Mouse (Mus musculus) embryonic stem cell, embryonic (primary cell): ENCODE measurements around the gene Acadl.

Source experiments
- CTCF ChIA-PET, 4 experiments: fragments of 300-600 bp in 2 of 4; fragments of 350-600 bp in 2 of 4; sonication (Branson Sonifier 250); formaldehyde crosslinking; loops; one replicate each; lab custom pipeline; 2022; ENCODE audit warnings: inconsistent platforms in 2 of 4; lab: Charles Lee
- POLR2A ChIA-PET, 4 experiments: fragments of 300-600 bp in 2 of 4; fragments of 350-600 bp in 2 of 4; sonication (Branson Sonifier 250); formaldehyde crosslinking; loops; one replicate each; lab custom pipeline; 2022; ENCODE audit warnings: antibody characterized with exemption in 4 of 4, inconsistent platforms in 1 of 4; lab: Charles Lee

The Acadl gene

DNA sequence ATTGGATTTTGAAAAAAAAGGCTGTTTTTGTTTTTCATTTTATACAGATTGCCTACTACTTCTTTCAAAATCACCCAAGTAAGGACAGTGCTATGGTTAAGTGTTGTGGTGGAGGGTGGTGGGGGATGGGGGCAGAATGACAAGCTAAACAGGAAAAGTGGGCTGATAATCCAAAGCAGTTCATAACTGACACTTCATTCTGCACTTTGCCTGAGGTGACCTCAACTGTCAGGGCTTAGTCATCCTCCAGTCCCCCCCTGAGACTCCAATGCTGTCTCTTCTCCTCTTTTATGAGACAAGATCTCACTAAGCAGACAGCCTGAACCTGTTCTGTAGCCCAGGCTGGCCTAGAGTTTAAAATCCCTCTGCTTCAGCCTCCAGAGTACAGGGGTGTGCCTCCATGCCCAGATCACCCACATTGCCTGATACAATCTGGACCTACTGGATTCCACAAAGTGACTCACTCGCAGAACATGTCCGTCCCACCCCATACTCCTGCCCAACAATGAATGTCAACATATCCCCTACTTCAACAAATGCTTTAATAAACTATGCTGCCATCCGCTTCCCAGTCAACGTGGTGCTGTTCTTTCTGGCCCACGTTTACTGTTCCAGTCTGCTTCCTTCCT is 17.3 kb downstream of the Acadl start:
- POLR2A ChIA-PET, result interaction anchor here in 2 of 4 experiments (0.6 to 1.0 kb wide), 3 partner anchors 15 to 57 kb away, joined by 3 read pairs; partner anchors contain the start of gene Kansl1l (in 1 of the 2)
- CTCF ChIA-PET, result interaction anchor here in 2 of 4 experiments (0.6 to 1.6 kb wide), 2 partner anchors 147 to 291 kb away, joined by 3 to 5 read pairs; no protein-coding TSS in a partner anchor

DNA sequence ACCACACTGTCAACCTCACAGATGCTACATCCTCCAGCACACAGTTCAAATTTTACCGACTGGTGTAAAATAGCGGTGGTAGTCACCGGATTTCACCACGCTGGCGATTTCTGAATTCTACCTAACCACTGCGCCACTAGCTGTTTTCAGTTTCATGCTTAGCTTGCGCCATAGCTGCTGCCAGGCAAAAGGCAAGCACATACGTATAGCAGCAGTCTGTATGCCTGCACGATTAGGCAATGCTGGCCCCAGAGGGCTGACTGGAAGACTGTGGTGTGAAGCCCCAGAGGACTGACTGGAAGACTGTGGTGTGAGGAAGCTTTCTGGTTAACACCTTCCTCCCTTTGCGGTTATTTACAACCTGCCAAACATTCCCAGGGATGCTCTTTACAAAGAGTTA is 21.1 kb downstream of the Acadl start:
- POLR2A ChIA-PET, result interaction anchor here in 1 of 4 experiments (1.5 to 1.6 kb wide), 2 partner anchors 26 to 148 kb away, joined by 3 to 5 read pairs; no protein-coding TSS in a partner anchor
- CTCF ChIA-PET, result no interaction called here

DNA sequence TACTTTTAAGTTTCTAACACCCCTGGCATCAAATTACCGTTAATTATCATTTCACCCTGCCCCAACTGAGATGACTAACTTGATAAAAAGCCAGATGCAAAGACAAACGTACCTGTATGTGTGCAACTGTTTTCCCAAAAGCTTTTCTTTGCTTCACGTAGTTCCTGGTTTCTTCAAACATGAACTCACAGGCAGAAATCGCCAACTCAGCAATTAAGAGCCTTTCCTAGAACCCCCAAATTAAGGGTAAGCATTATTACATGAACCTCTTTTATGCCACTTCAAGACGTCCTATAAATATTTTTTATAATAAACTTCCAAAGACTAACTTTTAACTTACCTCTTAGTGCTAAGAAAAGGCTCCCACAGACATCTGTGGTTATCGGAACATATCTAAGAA is 21.6 kb downstream of the Acadl start:
- ChIA-PET POLR2A (interaction anchor here in 2 of 4 experiments (0.6 to 1.5 kb wide), 2 partner anchors 147 to 299 kb away, joined by 3 to 5 read pairs; no protein-coding TSS in a partner anchor), CTCF (no interaction called here)

DNA sequence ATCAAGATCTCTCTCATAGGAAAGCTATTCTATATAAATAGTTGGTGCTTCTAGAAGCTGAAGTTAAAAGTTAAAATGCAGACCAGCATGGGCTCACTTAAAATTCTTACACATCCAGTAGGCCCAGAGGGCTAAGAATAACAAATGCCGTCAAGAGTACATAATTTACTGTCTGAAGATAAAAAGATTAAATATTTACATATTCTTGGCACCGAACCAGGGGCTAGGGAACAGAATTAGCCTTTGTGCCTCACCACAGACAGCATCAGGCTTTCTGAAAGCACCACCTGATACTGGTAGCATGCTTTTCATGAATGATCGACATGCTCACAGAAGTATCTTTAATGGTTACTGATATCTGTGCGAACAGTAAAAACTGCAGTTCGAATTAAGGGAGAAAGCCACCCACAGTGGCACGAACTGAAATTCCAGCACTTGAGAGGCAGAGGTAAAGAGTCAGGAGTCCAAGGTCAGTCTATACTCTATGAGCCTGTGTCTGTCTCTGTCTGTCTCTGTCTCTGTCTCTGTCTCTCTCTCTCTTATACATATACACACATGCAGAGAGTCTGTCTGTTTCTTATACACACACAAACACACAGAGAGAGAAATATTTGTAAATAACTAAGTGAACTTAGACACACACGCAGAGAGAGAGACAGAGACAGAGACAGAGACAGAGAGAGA is 23.2 kb downstream of the Acadl start:
- ChIA-PET POLR2A (no interaction called here), CTCF (no interaction called here)

DNA sequence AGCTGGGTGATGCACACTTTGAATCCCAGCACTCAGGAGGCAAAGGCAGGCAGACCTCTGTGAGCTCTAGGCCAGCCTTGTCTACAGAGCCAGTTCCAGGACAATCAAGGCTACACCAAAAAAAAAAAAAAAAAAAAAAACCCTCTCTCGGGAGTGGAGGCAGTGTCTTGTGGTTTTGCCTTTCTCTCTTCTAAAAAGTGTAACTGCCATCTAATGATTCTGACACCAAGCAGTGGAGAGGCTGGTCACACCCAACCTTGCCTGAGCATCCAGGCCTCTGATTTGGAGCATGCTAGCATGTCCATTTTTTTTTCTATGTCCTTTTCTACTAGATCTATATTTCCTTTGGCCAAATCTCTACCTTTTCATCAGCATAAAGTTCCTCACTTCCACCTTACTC is 23.9 kb downstream of the Acadl start:
- ChIA-PET CTCF (interaction anchor here (0.7 to 1.1 kb wide), 9 partner anchors 8 to 1177 kb away, joined by 3 to 19 read pairs (median 3); no protein-coding TSS in a partner anchor), POLR2A (interaction anchor here in 2 of 4 experiments (0.7 kb wide), 3 partner anchors 195 to 309 kb away, joined by 3 to 5 read pairs (median 3); no protein-coding TSS in a partner anchor)

DNA sequence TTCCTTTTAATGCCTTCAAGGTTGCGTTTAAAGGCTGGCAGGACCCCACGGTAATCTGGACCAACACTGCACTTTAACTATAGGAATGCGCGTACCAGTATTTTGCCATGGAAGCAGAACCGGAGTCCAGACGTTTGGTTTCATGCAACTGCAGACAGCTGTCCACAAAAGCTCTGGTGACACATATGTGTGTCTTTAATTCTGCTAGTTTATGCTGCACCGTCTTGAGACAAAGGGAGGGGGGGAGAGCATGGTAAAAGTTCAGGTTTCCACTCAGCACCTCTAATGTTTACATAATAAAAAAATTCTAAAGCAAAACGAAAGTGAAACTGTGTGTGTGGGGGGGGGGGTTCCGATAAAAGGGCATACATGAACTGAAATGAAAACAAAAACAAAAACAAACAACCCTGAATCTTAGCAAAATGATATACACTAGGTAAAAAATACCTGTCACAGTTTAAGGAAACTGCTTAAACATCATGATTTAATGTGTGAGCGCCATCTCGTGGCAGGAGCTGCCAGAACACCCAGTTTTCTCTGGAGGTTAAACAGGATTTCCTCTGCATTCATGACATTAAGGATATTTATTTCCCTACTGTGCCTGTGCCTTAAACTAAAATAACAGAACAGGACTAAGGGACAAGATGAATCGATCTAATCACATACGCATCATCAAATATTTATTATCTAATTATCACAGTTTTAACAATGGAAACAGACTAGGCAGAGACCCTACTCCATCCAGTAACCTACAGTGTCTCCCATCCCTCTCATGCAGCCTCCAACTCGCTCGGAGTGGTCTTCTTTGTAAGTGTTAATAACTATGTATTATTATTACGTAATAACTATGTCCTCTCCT is 24.7 kb downstream of the Acadl start:
- ChIA-PET CTCF (interaction anchor here (0.6 to 1.1 kb wide), 12 partner anchors 9 to 1177 kb away, joined by 3 to 19 read pairs (median 3); no protein-coding TSS in a partner anchor), POLR2A (interaction anchor here (0.6 to 0.7 kb wide), 5 partner anchors 30 to 310 kb away, joined by 3 to 5 read pairs (median 3); no protein-coding TSS in a partner anchor)

DNA sequence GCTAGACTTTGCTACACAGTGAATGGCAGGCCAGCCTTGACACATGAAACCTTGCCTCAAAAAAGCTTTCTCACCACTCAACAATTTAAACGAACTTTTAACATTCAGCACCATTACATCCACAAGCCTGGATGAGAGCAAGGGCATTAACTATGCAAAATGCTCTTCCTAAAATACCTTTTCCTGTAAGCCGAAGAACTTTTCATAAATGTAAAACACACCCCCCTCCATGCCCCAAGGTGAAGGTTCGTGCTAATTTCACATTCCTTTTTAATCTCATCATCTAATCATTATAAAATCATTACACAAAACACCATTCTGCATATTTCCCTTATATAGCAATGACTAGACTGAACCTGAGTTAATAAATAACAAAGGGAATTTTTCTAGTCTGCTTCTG is 25.9 kb downstream of the Acadl start:
- ChIA-PET POLR2A (no interaction called here), CTCF (no interaction called here)

DNA sequence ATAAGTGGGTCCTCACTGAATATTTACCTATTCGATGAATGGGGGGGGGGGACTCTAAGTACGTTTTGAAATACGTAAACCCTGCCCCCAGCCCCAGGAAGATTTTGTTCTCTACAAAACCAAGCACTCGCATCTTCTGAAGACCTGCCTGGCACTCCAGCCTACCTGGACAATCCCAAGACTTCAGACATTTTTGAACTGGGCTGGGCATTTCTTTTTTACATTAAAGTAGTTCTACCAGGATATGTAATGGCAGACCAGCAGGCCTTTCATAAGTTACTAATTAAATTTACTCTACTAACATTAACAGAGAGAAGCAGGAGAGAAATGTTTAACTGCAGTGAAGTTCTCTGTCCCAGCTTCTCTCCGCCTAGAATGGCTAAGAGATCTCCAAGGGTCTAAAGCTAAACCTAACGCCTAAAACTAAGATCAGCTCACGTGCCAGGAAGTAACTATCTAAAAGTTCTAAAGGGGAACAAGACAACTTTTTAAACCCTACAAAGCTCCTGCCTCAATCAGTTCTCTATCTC is 30.4 kb downstream of the Acadl start:
- ChIA-PET CTCF (no interaction called here), POLR2A (interaction anchor here in 3 of 4 experiments (0.6 to 4.6 kb wide), 7 partner anchors 11 to 129 kb away, joined by 3 to 29 read pairs (median 3); partner anchors contain the start of gene Kansl1l (in 3 of the 3))

DNA sequence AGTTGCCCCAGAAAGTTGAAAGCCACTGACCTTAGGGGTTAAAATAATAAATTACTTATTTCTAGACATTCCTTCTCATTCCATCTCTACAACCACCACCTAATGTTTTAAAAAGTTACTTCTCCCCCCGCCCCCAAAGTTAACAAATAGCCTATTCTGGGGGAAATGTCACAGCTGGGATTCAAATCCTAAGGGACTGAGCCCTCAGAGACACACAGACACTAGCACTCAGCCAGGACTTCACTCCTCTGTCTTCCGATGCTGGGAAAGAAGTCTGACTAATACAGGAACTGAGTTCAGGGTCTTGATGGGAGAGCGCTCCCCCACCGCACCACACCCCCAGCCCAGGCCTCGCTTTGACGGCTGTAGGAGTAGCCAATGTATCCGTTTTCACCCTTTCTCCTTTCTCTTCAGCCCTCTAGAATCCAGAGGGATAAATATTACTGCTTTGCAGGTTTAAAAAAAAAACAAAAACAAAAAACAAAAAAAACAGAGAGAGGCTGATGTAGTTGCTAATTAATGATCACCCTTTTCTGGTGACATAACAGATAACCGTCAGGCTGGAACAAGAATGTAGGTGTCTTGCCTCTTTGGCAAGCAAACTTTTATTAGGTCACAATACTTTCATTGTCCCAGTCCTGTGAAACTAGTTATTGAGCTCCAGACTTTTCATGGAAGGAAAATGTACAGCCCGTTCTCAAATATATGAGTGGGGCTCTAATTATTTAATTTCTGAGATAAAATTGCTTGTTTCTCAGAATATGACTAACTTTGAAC is 31.1 kb downstream of the Acadl start:
- ChIA-PET POLR2A (interaction anchor here in 3 of 4 experiments (0.6 to 4.6 kb wide), 5 partner anchors 10 to 38 kb away, joined by 3 to 29 read pairs (median 5); partner anchors contain the start of gene Kansl1l (in 3 of the 3)), CTCF (no interaction called here)

DNA sequence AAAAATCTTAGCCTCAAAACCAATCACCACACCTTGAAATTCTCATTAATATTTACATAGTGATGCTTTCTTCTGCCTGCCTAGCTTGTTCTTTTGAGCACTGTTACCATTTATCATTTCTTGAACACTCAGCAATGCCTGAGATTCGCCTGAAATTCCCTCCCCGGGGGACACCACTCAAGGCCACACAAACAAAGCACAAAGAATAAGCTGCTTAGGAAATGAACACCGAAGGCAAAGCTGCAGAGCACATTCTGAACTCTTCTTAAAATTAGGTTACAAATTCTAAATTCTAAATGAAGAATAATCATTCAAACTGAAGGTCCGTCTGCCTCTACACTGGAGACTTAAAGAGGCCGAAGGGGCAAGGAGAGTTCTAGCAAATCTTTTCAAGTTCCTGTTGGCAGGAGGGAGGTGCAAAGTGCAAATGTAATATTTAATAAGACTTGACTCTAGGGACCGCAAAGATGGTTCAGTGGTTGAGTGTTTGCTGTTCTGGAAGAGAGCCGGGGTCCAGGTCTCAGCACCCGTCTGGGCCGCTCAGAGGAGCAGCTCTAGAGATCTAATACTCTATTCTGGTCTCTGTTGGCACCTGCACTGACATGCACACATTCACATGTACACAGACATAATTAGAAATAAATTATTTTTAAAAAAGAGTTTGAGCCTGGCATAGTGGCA is 33.5 kb downstream of the Acadl start:
- CTCF ChIA-PET, result interaction anchor here in 2 of 4 experiments (0.6 to 1.7 kb wide), 2 partner anchors 9 kb away, joined by 3 to 5 read pairs; no protein-coding TSS in a partner anchor

DNA sequence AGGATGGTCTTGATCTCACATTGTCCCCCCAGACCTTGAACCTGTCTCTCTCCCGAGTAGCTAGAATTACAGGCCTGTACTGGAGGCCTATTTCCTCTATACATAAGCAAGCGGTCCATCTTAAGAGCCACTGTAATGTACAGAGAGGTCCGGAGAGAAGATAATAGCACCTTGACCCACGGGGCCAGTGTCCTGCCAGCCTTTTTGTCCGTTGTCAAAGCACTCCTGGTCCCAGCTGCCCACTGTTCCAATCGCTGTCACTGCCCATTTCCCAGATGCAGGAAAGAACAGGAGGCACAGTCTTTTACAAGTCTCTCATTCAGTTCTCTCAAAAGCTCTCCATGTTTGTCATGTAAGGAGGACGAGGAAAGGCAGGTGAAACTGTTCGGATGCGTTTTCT is 41.1 kb downstream of the Acadl start:
- ChIA-PET POLR2A (interaction anchor here in 3 of 4 experiments (0.6 to 1.2 kb wide), 4 partner anchors 8 to 14 kb away, joined by 3 to 5 read pairs (median 3); no protein-coding TSS in a partner anchor), CTCF (no interaction called here)

More for the DNA sequence above, 33.5 kb downstream of the Acadl start:
- POLR2A ChIA-PET, result interaction anchor here in 1 of 4 experiments (1.2 kb wide), 1 partner anchor 41 kb away, joined by 3 read pairs; no protein-coding TSS in a partner anchor

DNA sequence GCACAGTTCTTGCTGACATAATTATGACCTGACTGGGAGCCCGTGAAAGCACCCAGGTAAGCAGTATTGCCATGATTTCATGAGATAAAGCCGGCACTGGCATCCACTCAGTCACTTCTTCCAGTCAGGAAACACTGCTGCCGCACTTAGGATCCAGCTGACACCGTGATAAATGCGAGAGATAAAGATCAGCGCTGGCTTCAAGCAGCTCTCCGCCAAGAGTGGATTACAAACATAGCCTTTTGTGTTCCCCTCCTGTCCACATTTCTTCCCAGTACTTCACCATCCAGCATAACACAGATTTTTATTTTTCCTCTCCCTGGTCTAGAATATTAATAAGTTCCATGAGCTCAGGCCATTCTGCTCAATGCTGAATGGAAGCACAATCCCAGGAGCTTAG is 42.8 kb downstream of the Acadl start:
- CTCF ChIA-PET, result no interaction called here
- POLR2A ChIA-PET, result interaction anchor here in 2 of 4 experiments (0.5 to 1.1 kb wide), 3 partner anchors 10 to 1643 kb away, joined by 3 to 4 read pairs (median 4); partner anchors contain the start of gene Rpe (in 1 of the 2)

DNA sequence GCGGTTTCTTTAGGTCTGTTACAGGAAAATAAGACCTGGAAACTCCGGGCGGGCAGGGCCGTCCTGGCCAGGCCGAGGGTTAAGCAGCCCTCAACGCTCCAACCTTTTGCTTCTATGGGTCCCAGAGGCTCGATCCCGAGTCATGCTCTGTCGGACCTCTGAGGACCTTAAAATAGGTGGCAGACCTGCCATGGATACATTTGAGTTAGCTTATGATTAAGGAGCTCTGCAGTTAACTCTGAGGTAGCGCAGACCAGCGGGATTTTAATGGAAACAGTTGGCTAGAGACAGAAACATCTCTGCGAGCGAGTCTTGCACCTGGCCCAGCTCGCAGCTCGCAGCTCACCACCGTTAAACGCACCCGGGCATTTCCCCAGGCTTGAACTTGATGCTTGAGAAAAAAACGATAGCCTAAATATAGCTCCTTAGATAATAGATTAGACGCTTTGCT is 45.2 kb downstream of the Acadl start:
- ChIA-PET POLR2A (interaction anchor here (0.5 to 4.1 kb wide), 19 partner anchors 9 to 1625 kb away, joined by 3 to 33 read pairs (median 5); partner anchors contain the start of genes Rpe (in 3 of the 4) and Acadl (in 2 of the 4)), CTCF (interaction anchor here in 1 of 4 experiments (1.0 kb wide), 1 partner anchor 1632 kb away, joined by 6 read pairs; no protein-coding TSS in a partner anchor)

DNA sequence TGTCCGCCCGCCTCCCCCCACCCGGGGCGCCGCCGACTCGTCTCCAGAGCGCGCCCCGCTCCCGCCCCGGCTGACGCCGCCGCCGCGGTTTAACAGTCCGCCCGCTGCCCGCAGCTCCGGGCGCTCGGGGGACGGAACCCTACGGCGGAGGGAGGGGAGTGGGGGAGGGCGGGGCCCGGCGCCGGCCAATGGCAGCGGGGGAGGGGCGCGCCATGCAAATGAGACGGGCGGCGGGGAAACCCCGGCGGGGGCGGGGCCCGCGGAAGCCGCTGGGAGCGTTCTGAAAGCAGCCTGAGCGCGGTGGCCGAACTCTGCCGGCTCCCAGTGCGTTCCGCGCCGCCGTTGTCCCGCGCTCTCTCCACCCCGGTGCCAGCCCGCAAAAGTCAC is 45.6 kb downstream of the Acadl start, which contains the start of gene Kansl1l:
Kansl1l (minus strand) TSS at position 110 of the 387 bp plus-strand sequence.
- ChIA-PET CTCF (interaction anchor here in 1 of 4 experiments (0.6 to 1.0 kb wide), 2 partner anchors 363 to 1632 kb away, joined by 3 to 6 read pairs; no protein-coding TSS in a partner anchor), POLR2A (interaction anchor here (0.5 to 4.1 kb wide), 27 partner anchors 9 to 1639 kb away, joined by 3 to 33 read pairs (median 4); partner anchors contain the start of genes Acadl (in 2 of the 4), Rpe (in 2 of the 4) and Map2 (in 1 of the 4))

DNA sequence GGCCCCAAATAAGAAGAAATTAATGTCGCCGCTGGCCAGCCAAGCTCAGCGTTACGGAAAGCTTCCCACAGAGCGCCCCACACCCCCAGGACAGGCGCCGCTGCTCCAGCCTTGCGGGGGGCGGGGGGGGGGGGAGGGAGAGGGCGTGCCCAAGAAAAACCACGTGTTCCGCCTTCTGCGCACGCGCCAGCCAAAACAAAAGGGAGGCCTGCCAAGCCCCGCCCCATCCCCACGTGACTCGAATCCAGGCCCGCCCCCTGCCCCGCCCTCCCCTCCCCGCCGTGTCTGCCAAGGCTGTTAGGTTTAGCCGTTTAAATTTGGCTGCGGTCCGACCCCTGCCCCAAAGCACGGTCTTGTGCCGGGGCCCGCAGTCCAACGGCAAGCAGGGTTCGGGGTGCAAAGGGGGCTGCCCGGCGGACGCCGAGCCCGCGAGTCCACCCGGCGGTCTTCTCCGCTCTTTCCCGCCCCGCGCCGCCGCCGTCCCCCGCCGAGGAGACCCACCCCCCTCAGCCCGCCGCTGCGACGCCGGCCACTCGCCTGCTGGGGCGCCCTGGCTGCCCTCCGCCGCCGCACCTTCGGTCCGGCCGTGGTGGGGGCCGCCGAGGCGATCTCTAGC is 46.1 kb downstream of the Acadl start:
- ChIA-PET CTCF (interaction anchor here in 2 of 4 experiments (0.6 to 1.0 kb wide), 4 partner anchors 81 to 1631 kb away, joined by 3 to 6 read pairs (median 4); no protein-coding TSS in a partner anchor), POLR2A (interaction anchor here in 3 of 4 experiments (0.6 to 4.1 kb wide), 52 partner anchors 8 to 1639 kb away, joined by 3 to 33 read pairs (median 4); partner anchors contain the start of genes Rpe (in 3 of the 3), Acadl (in 2 of the 3) and Map2 (in 1 of the 3))
